Mouse (Mus musculus) ovary, postnatal 14 days (tissue): ENCODE measurements around the gene Mecom.

Experiments used
- DNase-seq: peaks from one replicate; pipeline ENCODE4 v3.0.0; 2022; ENCODE audit warnings: low spot score

The Mecom gene

GRCm38 (mm10) chr3:30483006-30483684 is 64.7 kb downstream of the Mecom start:
- DNase-seq: no peak

DNA sequence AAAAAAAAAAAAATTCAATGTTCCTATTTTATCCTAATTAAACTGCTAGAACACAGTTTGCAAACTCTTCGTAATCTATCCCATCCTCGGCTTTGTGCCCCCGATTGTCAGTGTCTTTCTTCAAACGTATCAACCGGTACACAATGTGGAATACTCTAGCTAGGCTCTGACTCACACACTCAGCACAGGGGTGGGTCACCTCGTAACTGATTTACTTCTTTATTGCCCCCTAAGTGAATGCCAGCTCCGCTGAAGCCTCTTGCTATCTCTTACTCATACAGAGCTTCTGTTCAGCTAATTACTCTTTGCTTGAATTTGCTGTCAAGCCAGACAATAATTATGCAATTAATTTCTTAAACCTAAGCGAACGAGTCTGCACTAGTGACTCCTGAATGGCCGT is 66.1 kb downstream of the Mecom start:
- DNase-seq: no peak

DNA sequence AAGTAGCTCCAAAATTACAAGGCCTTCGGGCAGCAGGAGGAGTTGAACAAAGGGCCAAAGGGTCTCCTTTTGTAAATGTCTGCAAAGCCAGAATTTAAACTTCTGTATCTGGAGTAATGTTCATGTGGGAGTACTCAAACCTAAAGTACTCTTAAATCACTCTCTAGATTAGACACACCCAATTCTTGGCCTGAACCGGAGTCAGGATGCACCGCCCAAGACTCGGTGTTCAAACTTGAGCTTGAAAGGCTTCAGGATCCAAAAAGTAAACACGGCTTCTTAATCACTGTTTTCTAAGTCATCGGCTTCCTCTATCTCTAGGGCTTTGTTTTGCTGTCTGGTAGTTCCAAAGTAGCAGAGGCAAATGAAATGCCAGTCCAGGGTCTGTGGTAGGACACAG is 67.3 kb downstream of the Mecom start:
- DNase-seq: no peak

DNA sequence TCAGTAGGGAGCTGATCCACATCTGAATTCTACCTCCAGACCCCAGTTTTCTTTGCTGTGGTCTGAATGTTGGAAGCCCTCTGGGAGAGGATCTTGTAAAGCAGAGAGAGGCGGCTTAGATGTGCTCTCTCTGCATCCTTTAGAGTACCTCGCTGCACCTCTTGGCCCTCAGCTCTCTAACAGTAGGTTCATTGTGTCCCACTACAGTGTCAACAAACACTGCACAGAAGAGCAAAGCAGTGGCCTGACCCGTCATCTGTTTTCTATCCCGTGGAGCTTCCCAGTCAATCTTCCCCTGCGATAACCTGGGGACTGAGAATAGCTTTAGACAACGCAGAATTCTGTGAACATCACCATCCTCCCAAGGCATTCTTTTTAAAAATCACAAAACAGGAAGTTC is 69.6 kb downstream of the Mecom start:
- DNase-seq: no peak

GRCm38 (mm10) chr3:30477008-30477407 is 70.8 kb downstream of the Mecom start:
- DNase-seq: no peak

GRCm38 (mm10) chr3:30475591-30475990 is 72.2 kb downstream of the Mecom start:
- no peak for DNase-seq

GRCm38 (mm10) chr3:30468068-30468835 is 79.6 kb downstream of the Mecom start:
- no peak for DNase-seq

GRCm38 (mm10) chr3:30466031-30466650 is 81.7 kb downstream of the Mecom start:
- no peak for DNase-seq

DNA sequence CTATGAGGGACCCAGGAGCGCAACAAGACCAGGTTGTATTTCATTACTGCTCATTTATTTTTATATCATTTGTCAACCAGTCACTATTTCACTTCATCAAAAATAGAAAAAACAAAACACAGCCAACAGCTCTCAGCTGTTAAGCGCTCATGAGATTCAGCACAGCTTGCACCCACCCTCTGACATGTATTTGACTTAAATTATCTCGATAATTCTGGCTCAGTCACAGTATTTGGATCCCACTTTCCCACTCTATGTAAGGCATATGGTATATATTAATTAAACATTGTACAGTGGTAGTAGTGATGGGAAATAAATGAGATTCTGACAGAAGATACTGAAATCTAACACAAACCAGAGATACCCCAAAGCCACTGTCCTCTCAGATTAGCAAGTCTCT is 83.3 kb downstream of the Mecom start:
- DNase-seq: no peak

DNA sequence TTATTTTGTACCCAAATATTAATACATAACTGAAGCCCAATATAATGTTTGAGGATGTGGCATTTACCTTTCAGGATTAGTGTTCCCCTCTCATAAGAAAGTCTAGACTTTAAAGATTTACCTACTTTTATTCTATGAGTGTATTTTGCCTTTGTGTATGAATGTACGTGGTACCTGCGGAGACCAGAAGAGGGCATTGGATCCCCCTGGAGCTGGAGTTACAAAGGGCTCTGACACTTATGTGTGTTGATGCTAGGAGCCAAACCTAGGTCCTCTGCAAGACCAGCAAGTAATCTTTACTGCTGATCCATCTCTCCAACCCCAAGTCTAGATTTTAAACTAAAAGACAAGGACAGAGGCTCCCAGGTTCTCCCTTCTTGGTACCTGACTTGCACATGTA is 86.0 kb downstream of the Mecom start:
- DNase-seq: no peak

DNA sequence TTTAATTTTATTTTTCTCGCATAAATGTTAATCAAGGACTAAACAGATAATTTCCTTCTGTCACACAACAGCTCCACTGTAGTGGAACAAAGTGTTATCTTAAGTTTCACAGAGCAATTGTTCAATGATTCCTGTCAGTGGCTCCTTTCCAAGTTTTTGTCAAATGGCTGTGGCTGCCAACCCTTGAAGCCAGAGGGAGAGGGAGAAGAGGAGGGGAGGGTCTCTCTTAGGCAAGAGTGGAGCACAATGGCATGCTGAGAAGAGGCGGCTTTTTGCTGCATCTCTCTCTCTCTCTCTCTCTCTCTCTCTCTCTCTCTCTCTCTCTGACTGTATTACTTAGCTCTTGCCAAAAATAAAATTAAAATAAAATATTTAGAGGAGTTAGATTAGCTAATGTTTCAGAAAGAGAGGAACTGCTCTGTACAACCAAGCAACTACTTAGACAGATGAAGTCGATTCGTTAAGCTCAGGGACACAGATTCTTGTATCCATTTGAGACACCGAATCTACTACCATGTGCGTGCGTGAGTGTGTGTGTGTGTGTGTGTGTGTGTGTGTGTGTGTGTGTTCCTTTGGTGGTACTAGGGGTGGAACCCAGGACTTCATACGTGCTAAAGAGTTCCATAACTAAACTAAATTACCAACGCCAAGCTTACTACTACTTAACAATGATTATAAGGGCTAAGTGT is 86.8 kb downstream of the Mecom start:
- DNase-seq: no peak

- DNase-seq: no peak
These were observed 88.2 kb downstream of the Mecom start for GRCm38 (mm10) chr3:30459626-30460025.

DNA sequence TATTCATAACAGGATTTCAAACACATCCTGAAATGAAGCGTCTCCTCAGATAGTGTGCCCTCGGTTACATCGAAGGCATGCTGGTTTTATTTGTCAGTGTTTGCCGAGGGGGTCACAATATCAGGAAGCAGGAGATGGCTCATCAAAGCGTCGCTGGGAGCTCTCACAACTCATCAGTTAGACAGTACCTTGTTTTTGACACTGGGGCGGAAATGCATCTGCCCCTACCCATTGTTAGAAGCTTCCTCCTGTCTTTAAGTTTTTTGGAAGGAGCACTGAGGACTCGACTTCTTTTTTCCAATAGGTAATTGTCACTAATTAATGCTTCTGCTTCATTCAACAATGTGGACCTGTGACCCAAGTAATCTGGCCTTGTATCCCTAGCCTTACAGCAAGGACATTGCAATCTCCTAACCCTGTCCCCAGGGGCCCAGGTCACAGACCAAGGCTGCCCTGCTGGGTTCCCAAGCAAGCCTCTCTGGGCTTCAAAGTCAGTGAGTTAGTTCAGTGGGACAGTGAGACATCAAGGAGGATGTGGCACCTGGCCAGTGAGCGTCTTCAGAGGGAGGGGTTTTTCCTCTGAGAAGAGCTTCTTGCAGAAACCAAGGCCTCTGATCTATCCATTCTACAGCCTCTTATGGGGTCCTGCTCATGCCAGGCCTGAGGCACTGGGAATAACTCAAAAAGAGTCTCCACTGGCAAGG is 89.7 kb downstream of the Mecom start:
- no peak for DNase-seq

DNA sequence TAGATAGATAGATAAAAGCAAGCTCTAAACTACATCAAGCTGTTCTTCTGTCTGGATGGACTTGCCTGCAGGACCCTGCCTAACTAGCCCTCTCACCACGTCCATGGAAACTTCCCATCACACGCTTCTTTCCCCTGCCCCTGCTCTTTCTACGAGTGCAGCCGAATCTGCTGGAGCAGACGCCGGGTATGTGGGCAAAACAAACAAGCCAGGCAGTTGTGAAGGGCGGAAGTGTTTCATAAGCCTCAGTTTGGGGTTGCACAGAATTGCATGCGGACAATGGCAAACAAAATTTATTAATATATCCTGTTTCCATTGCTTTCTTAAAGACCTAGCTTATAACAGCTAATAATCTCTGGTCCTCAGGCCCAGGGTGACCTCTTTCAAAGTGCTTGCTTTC is 91.9 kb downstream of the Mecom start:
- DNase-seq: no peak

- DNase-seq: no peak
These were observed 94.0 kb downstream of the Mecom start for GRCm38 (mm10) chr3:30453546-30454455.

DNA sequence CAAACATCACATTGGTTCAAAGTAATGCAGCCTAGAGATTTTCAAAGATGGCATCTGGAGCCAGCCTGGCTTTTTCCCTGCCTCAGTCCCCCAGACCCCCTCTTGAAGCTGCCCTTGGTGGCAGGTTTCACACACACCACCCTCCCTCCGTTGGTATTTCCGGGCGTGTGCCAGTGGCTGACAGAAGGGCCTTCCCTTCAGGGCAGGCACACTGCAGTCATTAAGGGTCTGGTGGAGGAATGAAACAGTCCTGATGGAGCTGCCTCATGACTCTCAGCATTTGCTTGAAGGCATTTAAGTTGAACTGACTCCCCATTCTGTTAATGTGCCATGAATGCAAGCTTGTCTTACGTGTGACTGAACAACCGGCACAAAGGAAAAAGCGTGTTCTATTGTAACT is 94.8 kb downstream of the Mecom start:
- DNase-seq: no peak

DNA sequence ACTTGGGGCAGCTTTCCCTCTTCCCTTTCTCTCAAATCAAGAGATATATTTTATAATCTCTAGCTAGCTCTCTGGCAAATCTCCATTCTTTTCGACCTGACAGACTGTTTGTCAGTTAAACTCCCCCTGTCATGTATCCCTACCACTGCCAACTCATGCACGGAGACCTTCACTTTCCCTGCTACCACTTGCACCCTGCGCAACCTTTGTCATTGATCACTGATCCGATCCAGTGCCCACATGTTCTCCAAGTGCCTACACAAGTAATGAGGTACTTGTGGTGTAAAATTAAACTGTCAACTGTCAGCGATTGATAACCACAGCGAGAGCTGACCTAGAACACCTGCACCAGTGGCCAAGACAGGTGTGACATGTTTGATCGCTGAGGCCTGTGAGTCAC is 95.3 kb downstream of the Mecom start:
- DNase-seq: no peak

DNA sequence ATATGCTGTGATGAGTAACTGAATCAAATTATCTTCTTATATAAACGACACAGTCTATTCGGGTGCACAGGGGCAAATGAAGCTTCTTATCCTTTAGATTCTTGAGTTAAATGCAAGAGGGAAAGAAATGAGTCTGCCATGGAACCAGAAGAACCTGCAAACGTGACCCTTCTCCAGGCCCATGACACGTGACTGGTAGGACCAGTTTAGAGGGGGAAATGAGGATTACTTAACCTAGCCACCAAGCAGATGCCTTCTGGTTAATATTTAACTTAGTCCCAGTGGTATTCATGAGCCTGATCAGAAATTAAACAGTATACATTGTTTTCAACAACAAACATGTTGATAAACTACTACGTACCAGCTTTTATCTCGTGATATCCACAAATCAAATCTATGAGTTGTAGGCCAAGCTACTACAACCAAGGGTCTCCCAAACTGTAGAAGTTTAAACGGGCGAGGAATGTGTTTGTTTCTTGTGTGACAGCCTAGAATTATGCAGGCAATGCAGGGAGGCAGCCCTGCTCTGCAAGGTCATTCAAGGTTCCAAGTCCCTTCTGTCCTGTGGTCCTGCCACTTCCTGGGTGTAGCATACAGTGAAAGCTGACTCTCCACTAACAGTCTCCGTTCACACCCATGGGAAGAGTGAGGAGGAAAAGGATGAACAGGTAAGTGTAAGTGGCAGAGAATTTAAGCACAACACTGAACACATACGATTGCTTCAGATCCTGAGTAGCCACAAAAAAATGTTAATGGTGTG is 97.4 kb downstream of the Mecom start:
- DNase-seq: no peak

DNA sequence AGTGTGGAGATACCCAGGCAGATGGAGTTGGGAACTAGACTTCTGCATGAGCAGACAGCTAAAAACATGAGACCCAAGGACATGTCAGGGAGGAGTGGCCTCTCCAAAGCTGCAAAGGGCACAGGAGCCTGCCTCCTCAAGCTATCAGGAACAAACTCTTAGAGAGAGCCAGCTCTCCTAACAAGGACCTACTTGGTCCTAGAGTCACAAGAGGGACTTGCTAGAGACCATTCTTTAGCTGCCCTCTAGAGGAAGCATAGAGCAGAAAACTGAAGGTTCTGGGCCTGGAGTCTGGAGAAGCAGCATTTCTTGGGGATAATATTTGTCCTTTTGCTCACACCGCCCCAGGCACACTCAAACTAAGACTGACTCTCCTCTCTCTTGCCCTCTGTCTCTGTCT is 99.2 kb downstream of the Mecom start:
- no peak for DNase-seq

GRCm38 (mm10) chr3:30445970-30446442 is 101.8 kb downstream of the Mecom start:
- no peak for DNase-seq
